Mouse (Mus musculus) liver, adult 2 months (tissue): Measurements from ENCODE around the gene Myadml2. TPM values are rescaled to one million over a fixed set of nuclear protein-coding genes. Genes with fewer than 3 reads are reported as not detected.

Experiments used
- DNase-seq: peaks from one replicate; pipeline ENCODE4 v3.0.0-alpha.2; 2011; ENCODE audit warnings: low read depth, low spot score; ENCODE audit errors: extremely low read depth
- H3K27ac ChIP-seq: fragments of 200-500 bp; replicated peaks from 2 replicates; pipeline ENCODE4 v1.5.1; 2012; ENCODE audit warnings: low read depth, mild to moderate bottlenecking, control low read depth, inconsistent platforms, low read length; ENCODE audit not compliant: insufficient read depth
- H3K27me3 ChIP-seq: fragments of 200-500 bp; 2 replicates; pipeline ENCODE4 v1.6.1; 2012; ENCODE audit warnings: mild to moderate bottlenecking, moderate library complexity, low read length, inconsistent platforms; ENCODE audit not compliant: control insufficient read depth, insufficient read depth
- H3K36me3 ChIP-seq: fragments of 200-500 bp; 2 replicates; pipeline ENCODE4 v1.6.1; 2012; ENCODE audit warnings: low read length, inconsistent platforms; ENCODE audit not compliant: control insufficient read depth, insufficient read depth
- H3K4me1 ChIP-seq: fragments of 200-500 bp; 2 replicates; pipeline ENCODE4 v1.6.1; 2011; ENCODE audit warnings: low read length; ENCODE audit not compliant: control insufficient read depth, insufficient read depth
- H3K4me3 ChIP-seq: fragments of 200-500 bp; 2 replicates; pipeline ENCODE4 v1.5.1; 2011; ENCODE audit warnings: low read depth, mild to moderate bottlenecking, control low read depth, low read length, moderate library complexity; ENCODE audit not compliant: insufficient read depth
- H3K79me2 ChIP-seq: fragments of 200-500 bp; 2 replicates; pipeline ENCODE4 v1.6.1; 2012; ENCODE audit warnings: inconsistent platforms, mild to moderate bottlenecking, low read length, moderate library complexity; ENCODE audit not compliant: control insufficient read depth, insufficient read depth
- H3K9ac ChIP-seq: fragments of 200-500 bp; 2 replicates; pipeline ENCODE4 v1.6.1; 2012; ENCODE audit warnings: low read depth, mild to moderate bottlenecking, control low read depth, inconsistent platforms, low read length
- CTCF ChIP-seq: fragments of 200-500 bp; IDR thresholded peaks from 2 replicates; pipeline ENCODE4 v1.5.1; 2011; ENCODE audit warnings: low read depth, low read length, control low read depth
- POLR2A ChIP-seq: fragments of 200-500 bp; IDR thresholded peaks from 2 replicates; pipeline ENCODE4 v1.6.1; 2011; ENCODE audit warnings: low read length, control low read depth; ENCODE audit not compliant: insufficient read depth; ENCODE audit errors: extremely low read depth
- WGBS: fragments of 180-500 bp; shearing (Covaris S2); methylation state at CpG from one replicate; pipeline ENCODE4 v1.1.7; 2018; 5-methylcytosine and 5-hydroxymethylcytosine counted together
- polyA plus RNA-seq: library from polyadenylated mRNA; depleted of rRNA; stranded (reverse); fragments of >200 nt; gene quantifications from 2 replicates; pipeline ENCODE4 v1.2.3, GENCODE M21; 2012
- total RNA-seq: library from RNA; depleted of rRNA; stranded (reverse); fragments of >200 nt; gene quantifications from 2 replicates; pipeline ENCODE4 v1.2.3, GENCODE M21; 2014

Myadml2 gene
- total and polyA plus RNA-seq, 2 experiments, result not detected

DNA sequence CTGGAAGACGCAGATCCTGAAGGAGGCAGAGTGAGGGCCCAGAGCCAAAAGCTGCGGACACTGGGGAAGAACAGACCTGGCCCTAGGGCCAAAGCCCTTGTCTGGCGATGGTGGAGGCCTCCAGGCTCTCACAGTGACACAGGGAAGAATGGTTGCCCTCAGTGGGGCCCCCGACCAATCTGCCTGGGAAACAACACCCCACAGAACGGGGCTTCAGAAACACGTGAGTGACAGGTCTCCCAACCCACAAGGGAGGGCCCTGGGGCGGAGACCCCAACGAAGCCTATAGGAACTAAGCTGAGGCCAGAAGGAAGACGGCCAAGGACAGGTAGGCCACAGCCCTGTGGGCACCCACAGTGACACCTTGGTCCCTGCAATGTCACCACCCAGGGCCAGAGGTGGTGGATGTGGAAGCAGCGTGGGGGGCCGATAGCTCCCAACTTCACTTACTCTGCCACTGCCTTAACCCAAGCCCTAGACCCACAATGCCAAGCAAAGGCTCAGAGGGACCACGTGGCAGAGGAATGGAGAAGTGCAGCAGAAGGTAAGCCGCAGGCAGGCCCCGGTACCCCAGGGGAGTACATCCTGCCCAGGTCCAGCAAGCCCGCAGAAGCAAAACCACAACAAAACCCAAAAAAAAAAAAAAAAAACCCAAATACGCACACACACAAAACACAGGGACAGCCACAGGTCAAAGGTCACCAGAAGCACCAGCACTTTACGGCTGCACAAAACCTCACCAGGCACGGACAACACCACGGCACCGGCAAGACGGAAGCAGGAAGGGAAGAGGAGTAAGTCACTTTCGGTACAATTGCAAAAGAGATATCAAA lies 20.3 kb downstream of the Myadml2 start:
- Histone ChIP-seq H3K27me3 (no peaks in the 10 kb centered on the region), H3K9ac (peak overlapping the region; percentile 48), H3K79me2 (peaks cover 11% of the 10 kb centered on the region; the same call in 1 of the 2 replicates), H3K4me3 (no peak overlapping the region; the same call in 1 of the 2 replicates), H3K27ac (peak overlapping the region; percentile 32), H3K36me3 (peaks cover 8% of the 10 kb centered on the region; the same call in 1 of the 2 replicates), H3K4me1 (peaks cover 41% of the 10 kb centered on the region)
- TF ChIP-seq POLR2A, result no peak
- TF ChIP-seq CTCF, result no peak
- peak; percentile 77 for DNase-seq
- 41% methylated on average over 22 of the region's 22 CpGs for WGBS

DNA sequence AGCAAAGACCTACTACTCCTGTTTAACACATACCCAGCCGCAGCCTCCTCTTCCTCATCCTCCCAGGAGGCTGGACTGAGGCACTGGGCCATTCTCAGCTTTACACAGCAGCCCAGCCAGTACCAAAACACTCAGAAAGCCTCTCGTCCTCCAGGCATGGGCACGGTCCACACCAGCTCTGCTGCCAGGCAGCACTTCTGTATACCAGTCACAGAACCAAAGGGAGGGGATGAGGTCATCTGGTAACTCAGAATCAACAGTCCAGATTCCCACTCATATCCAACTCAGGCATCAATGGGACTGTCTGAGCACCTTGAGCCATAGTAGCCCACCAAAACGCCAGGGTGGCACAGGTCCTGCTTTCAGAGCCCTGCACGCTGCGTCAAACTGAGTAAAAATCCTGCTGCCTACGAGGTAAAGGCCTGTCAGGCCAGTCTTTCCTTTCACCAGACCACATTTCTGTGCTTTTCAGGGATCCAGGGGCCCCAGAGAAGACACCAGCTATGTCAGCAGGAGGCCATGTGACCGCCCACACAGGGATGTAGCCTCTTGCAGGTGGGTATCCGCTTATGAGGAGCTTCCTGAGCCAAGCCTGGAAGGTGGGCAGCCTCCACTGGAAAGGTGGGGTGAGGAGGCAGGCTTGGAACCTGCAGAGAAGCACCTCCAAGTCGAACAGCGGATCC lies 21.0 kb downstream of the Myadml2 start:
- Histone ChIP-seq H3K36me3 (peaks cover 14% of the 10 kb centered on the region; the same call in 1 of the 2 replicates), H3K27ac (no peak overlapping the region; the same call in none of the 2 replicates), H3K4me3 (no peak overlapping the region), H3K9ac (peak overlapping the region; percentile 48; the same call in 1 of the 2 replicates), H3K4me1 (peaks cover 38% of the 10 kb centered on the region), H3K27me3 (no peaks in the 10 kb centered on the region), H3K79me2 (peaks cover 12% of the 10 kb centered on the region; the same call in 1 of the 2 replicates)
- no peak for TF ChIP-seq CTCF
- TF ChIP-seq POLR2A, result no peak
- WGBS, result 75% methylated on average over 11 of the region's 11 CpGs
- DNase-seq, result no peak

DNA sequence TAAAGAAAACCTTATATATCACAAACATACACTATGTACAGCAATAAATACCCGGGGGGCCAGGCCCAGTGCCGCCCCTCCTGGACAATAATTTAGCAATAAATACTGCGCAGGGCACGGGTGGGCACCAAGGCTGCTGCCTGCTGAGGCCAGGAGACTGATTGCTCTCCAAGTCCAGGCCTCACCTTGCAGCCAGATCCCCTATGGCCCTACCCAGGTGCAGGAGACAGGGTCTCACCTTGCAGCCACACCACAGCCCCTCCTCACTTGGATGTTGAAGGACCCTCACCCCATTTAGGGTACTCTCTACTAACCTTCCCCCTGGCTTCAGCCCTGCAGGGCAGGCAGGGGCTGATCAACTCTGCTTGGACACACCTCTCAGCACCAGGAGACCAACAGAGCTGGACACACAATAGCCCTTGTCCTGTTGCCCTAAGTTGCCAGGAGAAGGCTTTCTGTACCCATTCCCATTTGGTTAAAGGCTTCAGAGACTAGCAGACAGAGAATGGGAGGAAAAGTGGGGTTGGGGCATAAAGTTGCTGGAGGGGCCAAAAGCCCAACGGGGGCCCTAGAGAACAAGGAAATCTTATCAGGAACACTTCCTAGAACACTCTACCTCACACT lies 22.7 kb downstream of the Myadml2 start, which contains the start of gene Sirt7:
TSS of gene Sirt7 (minus strand) at position 89 of the 624 bp plus-strand sequence.
- H3K4me3 ChIP-seq, result peak within 1 kb of the TSS; percentile 85
- H3K4me1 ChIP-seq, result peaks cover 30% of the 10 kb centered on the region
- TF ChIP-seq CTCF (no peak), POLR2A (no peak)
- 13% methylated on average over 5 of the region's 5 CpGs for WGBS
- peak within 1 kb of the TSS; percentile 83 for H3K27ac ChIP-seq
- peak; percentile 39 for DNase-seq
- H3K9ac ChIP-seq, result peak within 1 kb of the TSS; percentile 89
- H3K27me3 ChIP-seq, result no peaks in the 10 kb centered on the region
- peaks cover 19% of the 10 kb centered on the region; the same call in 1 of the 2 replicates for H3K36me3 ChIP-seq
- peaks cover 12% of the 10 kb centered on the region; the same call in 1 of the 2 replicates for H3K79me2 ChIP-seq

- no peaks in the 10 kb centered on the region for H3K27me3 ChIP-seq
- peak overlapping the region; percentile 89 for H3K9ac ChIP-seq
- H3K4me1 ChIP-seq, result peaks cover 30% of the 10 kb centered on the region
- WGBS, result under 1% methylated on average over 52 of the region's 53 CpGs
- H3K36me3 ChIP-seq, result peaks cover 21% of the 10 kb centered on the region; the same call in 1 of the 2 replicates
- TF ChIP-seq CTCF (no peak), POLR2A (peak; percentile 82)
- H3K79me2 ChIP-seq, result peaks cover 12% of the 10 kb centered on the region; the same call in 1 of the 2 replicates
- peak overlapping the region; percentile 83 for H3K27ac ChIP-seq
- H3K4me3 ChIP-seq, result peak overlapping the region; percentile 85
- DNase-seq, result peak; percentile 67
These were observed 23.3 kb downstream of the Myadml2 start for GRCm38 (mm10) chr11:120624680-120625111.

DNA sequence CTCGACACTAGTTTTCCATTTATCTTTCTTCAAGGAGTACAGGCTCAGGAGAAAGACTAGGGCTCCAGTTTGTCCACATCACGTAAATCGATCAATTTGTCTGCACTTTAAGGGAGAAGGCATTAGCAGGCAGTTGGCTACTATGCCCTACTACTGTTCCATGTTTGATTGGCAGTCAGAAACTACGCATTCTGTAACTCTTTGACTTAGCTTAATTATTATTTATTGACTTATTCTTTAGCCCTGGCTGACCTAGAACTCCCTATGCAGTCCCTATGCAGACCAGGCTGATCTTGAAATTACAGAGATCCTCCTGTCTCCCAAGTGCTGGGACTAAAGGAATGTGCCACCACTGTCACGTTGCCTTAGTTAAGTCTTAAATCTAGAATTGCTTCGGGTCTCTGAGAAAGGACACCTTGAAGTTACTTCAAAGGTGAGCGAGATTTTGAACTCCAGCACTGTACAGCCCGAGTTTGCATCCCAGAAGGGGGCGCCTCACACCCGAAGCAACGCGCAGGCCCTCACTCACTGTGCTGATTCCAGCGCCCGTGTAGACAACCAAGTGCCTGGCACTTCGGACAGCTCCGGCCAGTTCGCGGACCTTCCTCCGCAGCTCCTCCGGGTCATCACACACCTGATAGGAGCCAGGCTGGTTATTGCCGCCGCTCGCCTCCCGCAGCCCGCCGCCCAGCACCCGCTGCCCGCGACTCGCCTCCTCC lies 23.8 kb downstream of the Myadml2 start:
- Histone ChIP-seq H3K4me1 (peaks cover 27% of the 10 kb centered on the region), H3K27me3 (no peaks in the 10 kb centered on the region), H3K4me3 (peak overlapping the region; percentile 85), H3K27ac (peak overlapping the region; percentile 83), H3K9ac (peak overlapping the region; percentile 89), H3K79me2 (peaks cover 12% of the 10 kb centered on the region; the same call in 1 of the 2 replicates), H3K36me3 (peaks cover 21% of the 10 kb centered on the region; the same call in 1 of the 2 replicates)
- TF ChIP-seq CTCF, result peak; percentile 85
- TF ChIP-seq POLR2A, result no peak
- peak; percentile 92 for DNase-seq
- WGBS, result 3% methylated on average over 30 of the region's 30 CpGs
